Mouse (Mus musculus): Measurements from ENCODE around the gene Gm13276. TPM values are rescaled to one million over a fixed set of nuclear protein-coding genes. Genes with fewer than 3 reads are reported as not detected.
A peak's percentile ranks its signal among the peaks of the same experiment; 100 is the strongest.
"Not testable (repeated sequence)": the region's sequence is repeated elsewhere in the genome, so short reads cannot be mapped to it uniquely, and the experiment has no call there.

The Gm13276 gene
- polyA plus RNA-seq, 1 experiment from 2014 or later = 0.38 TPM

DNA sequence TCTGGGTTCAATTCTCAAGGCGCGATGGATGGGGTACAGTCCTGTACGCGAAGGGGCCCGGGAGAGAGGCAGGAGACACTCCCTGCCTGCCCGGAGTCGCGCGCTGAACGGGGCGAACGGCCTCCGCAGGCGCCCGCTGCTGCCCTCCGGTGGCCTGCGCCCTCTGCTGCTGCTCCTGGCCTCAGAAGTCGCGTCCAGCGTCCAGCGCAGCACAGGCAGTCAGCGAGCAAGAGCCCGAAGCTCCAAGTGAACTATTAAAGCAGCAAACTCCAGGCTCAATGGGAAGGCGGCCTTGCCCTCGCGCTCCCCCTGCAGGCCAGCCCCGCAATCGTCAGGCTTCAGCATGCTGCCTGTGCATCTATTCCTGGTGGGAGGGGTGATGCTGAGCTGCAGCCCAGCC, 25.1 kb upstream of the Gm13276 start:
- ATAC-seq; H3K36me3 ChIP-seq; H3K9me3 ChIP-seq; H3K4me1 ChIP-seq (replicated peaks); H3K9ac ChIP-seq; H3K27me3 ChIP-seq (replicated peaks): not testable (repeated sequence)
- 0% methylated on average over 23 of the region's 28 CpGs for WGBS
- peak overlapping the region; percentile 29 for H3K4me3 ChIP-seq (replicated peaks)
- peak overlapping the region; percentile 77 for H3K27ac ChIP-seq
- peak overlapping the region; percentile 49 for H3K4me2 ChIP-seq (replicated peaks)

DNA sequence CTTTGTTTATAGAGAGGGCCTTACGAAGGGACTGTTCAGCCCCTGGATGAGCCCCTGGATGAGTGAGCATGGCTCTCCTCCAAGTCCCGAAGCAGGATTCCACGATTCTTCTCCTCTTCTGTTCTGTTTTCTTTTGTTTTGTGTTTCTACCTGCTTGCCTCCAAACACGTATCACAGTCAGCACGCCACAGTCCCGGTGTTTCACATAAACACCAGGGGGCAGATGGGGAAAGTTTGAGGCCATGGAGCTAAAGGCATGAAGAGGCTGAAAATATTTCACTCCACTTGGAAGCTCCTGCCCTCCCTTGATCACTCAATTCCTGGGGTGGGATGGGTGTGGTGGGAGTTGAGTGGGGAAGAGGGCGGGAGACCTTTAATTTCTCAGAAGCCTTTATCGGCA, 23.7 kb upstream of the Gm13276 start:
- 66% methylated on average over 6 of the region's 8 CpGs for WGBS

DNA sequence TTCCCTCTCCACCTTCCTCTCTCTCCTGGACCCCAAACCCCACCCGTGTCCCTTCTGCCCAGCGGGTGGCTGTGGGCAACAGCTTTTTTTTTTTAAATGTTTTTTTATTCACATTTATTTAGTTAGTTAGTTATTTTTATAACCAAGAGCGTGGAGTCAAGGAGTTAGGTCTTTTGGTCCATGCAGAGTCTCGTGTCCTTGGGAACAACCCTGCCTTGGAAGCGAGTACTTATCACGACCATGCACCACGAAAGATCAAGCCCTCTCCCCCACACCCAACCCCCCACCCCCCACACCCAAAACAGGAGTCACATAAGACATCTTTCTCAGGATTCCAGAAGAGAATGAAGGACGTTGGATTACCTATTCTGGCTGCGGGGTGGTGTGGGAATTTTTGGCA, 23.2 kb upstream of the Gm13276 start:
- not testable (repeated sequence) for H3K4me2 ChIP-seq (replicated peaks); H3K27me3 ChIP-seq (replicated peaks); H3K27ac ChIP-seq; ATAC-seq; H3K4me3 ChIP-seq (replicated peaks); H3K9ac ChIP-seq; H3K36me3 ChIP-seq; H3K9me3 ChIP-seq; H3K4me1 ChIP-seq (replicated peaks)
- WGBS = 54% methylated on average over 9 of the region's 9 CpGs

More for the DNA sequence above, 23.7 kb upstream of the Gm13276 start:
- not testable (repeated sequence) for H3K4me1 ChIP-seq (replicated peaks); ATAC-seq; H3K9ac ChIP-seq; H3K27me3 ChIP-seq (replicated peaks); H3K4me3 ChIP-seq (replicated peaks); H3K4me2 ChIP-seq (replicated peaks); H3K36me3 ChIP-seq; H3K9me3 ChIP-seq; H3K27ac ChIP-seq

DNA sequence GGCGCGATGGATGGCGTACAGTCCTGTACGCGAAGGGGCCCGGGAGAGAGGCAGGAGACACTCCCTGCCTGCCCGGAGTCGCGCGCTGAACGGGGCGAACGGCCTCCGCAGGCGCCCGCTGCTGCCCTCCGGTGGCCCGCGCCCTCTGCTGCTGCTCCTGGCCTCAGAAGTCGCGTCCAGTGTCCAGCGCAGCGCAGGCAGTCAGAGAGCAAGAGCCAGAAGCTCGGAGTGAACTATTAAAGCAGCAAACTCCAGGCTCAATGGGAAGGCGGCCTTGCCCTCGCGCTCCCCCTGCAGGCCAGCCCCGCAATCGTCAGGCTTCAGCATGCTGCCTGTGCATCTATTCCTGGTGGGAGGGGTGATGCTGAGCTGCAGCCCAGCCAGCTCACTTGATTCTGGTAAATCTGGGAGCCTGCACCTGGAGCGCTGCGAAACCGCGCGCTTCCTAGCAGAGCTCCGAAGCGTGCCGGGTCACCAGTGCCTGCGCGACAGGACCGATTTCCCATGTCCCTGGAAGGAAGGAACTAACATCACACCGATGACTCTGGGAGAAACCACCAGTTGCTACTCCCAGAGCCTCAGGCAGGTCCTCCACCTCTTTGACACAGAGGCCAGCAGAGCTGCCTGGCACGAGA, 22.0 kb upstream of the Gm13276 start:
- H3K4me1 ChIP-seq (replicated peaks); H3K36me3 ChIP-seq; H3K9ac ChIP-seq; H3K27me3 ChIP-seq (replicated peaks); H3K9me3 ChIP-seq; ATAC-seq: not testable (repeated sequence)
- H3K4me3 ChIP-seq (replicated peaks) = peak overlapping the region; percentile 35
- H3K27ac ChIP-seq = peak overlapping the region; percentile 68; the same call in 1 of the 2 replicates
- H3K4me2 ChIP-seq (replicated peaks) = peak overlapping the region; percentile 61
- WGBS = 2% methylated on average over 41 of the region's 42 CpGs

DNA sequence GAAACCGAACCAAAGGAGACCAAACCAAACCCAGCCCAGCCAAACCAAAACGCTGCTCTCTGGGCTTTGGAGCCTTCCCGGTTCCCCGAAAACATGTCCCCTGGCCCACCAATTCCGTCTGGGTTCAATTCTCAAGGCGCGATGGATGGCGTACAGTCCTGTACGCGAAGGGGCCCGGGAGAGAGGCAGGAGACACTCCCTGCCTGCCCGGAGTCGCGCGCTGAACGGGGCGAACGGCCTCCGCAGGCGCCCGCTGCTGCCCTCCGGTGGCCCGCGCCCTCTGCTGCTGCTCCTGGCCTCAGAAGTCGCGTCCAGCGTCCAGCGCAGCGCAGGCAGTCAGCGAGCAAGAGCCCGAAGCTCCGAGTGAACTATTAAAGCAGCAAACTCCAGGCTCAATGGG, 12.0 kb upstream of the Gm13276 start, which contains the start of gene Gm13290:
Gene Gm13290, plus strand, starts transcription at position 301 of the 400 bp plus-strand sequence.
- not testable (repeated sequence) for H3K4me3 ChIP-seq (replicated peaks); H3K27ac ChIP-seq; H3K27me3 ChIP-seq (replicated peaks); H3K9ac ChIP-seq; ATAC-seq; H3K4me2 ChIP-seq (replicated peaks); H3K9me3 ChIP-seq; H3K36me3 ChIP-seq; H3K4me1 ChIP-seq (replicated peaks)
- WGBS = no CpG with 5 or more reads among the region's 32 CpGs

DNA sequence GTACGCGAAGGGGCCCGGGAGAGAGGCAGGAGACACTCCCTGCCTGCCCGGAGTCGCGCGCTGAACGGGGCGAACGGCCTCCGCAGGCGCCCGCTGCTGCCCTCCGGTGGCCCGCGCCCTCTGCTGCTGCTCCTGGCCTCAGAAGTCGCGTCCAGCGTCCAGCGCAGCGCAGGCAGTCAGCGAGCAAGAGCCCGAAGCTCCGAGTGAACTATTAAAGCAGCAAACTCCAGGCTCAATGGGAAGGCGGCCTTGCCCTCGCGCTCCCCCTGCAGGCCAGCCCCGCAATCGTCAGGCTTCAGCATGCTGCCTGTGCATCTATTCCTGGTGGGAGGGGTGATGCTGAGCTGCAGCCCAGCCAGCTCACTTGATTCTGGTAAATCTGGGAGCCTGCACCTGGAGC, 8.9 kb upstream of the Gm13276 start, which contains the start of gene Gm13289:
Gene Gm13289, plus strand, starts transcription at position 301 of the 400 bp plus-strand sequence.
- H3K9me3 ChIP-seq; H3K9ac ChIP-seq; H3K4me2 ChIP-seq (replicated peaks); H3K27ac ChIP-seq; H3K4me1 ChIP-seq (replicated peaks); H3K4me3 ChIP-seq (replicated peaks); H3K27me3 ChIP-seq (replicated peaks); ATAC-seq; H3K36me3 ChIP-seq: not testable (repeated sequence)
- no CpG with 5 or more reads among the region's 29 CpGs for WGBS

DNA sequence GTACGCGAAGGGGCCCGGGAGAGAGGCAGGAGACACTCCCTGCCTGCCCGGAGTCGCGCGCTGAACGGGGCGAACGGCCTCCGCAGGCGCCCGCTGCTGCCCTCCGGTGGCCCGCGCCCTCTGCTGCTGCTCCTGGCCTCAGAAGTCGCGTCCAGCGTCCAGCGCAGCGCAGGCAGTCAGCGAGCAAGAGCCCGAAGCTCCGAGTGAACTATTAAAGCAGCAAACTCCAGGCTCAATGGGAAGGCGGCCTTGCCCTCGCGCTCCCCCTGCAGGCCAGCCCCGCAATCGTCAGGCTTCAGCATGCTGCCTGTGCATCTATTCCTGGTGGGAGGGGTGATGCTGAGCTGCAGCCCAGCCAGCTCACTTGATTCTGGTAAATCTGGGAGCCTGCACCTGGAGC, 6.0 kb upstream of the Gm13276 start, which contains the start of gene Gm13272:
Gene Gm13272, plus strand, starts transcription at position 301 of the 400 bp plus-strand sequence.
- not testable (repeated sequence) for H3K4me1 ChIP-seq (replicated peaks); ATAC-seq; H3K9ac ChIP-seq; H3K9me3 ChIP-seq; H3K4me3 ChIP-seq (replicated peaks); H3K4me2 ChIP-seq (replicated peaks); H3K36me3 ChIP-seq; H3K27me3 ChIP-seq (replicated peaks); H3K27ac ChIP-seq
- no CpG with 5 or more reads among the region's 29 CpGs for WGBS

DNA sequence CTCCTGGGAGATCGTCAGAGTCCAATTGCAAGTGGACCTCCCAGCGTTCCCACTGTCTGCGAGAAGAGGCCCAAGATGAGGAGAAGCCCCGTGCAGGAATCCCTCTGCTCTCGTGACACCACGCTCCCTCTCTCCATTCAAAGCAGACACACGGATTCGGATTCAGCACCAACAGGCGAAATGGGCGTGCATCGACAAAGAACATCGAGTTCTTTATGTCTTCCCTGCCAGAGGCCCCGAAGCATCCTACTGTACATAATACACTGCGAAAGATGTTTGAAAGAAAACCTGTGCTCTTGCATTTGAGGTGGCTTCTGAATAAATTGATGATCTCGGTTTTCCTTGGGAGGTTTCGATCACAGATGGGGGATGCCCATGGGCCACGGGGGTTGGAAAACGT, 5.2 kb upstream of the Gm13276 start:
- not testable (repeated sequence) for H3K27me3 ChIP-seq (replicated peaks); H3K9me3 ChIP-seq; H3K4me1 ChIP-seq (replicated peaks); ATAC-seq; H3K36me3 ChIP-seq; H3K9ac ChIP-seq; H3K4me2 ChIP-seq (replicated peaks); H3K27ac ChIP-seq; H3K4me3 ChIP-seq (replicated peaks)
- 54% methylated on average over 16 of the region's 18 CpGs for WGBS

DNA sequence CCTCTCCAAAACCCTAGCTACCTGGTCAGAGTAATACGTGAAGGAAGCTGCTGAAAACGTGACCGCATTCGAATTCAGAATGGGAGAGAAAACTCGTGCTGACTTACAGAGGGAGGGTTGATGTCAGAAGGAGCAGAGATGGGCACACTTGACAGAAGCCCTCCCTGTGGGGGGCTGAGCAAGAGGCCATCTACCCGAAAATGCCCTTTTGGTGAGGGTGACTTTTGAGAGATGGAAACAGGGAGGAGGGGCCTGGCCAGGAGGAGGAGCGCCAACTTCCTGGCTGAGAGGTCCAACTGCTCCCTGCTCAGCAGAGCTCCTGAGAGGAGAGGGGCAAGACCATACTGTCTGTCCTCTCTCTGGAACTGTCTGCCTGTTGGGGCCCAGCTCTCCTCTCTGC, 3.7 kb upstream of the Gm13276 start, which contains the start of gene Ifnz:
Gene Ifnz, plus strand, starts transcription at position 301 of the 400 bp plus-strand sequence.
- Histone ChIP-seq H3K4me2 (replicated peaks) (peak within 1 kb of the TSS; percentile 47), H3K4me3 (replicated peaks) (0 out of 2 replicates have a peak within 1 kb of the TSS, but pooled peaks have one; percentile 16)
- H3K36me3 ChIP-seq; H3K9me3 ChIP-seq; H3K27ac ChIP-seq; H3K4me1 ChIP-seq (replicated peaks); H3K27me3 ChIP-seq (replicated peaks); ATAC-seq; H3K9ac ChIP-seq: not testable (repeated sequence)
- 21% methylated on average over 4 of the region's 7 CpGs for WGBS

DNA sequence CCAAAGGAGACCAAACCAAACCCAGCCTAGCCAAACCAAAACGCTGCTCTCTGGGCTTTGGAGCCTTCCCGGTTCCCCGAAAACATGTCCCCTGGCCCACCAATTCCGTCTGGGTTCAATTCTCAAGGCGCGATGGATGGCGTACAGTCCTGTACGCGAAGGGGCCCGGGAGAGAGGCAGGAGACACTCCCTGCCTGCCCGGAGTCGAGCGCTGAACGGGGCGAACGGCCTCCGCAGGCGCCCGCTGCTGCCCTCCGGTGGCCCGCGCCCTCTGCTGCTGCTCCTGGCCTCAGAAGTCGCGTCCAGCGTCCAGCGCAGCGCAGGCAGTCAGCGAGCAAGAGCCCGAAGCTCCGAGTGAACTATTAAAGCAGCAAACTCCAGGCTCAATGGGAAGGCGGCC, 3.2 kb upstream of the Gm13276 start:
- 0% methylated on average over 12 of the region's 31 CpGs for WGBS
- Histone ChIP-seq H3K4me3 (replicated peaks) (0 out of 2 replicates have a peak overlapping the region, but pooled peaks have one; percentile 16), H3K4me2 (replicated peaks) (peak overlapping the region; percentile 47)
- H3K27ac ChIP-seq; H3K36me3 ChIP-seq; H3K9me3 ChIP-seq; ATAC-seq; H3K27me3 ChIP-seq (replicated peaks); H3K9ac ChIP-seq; H3K4me1 ChIP-seq (replicated peaks): not testable (repeated sequence)

DNA sequence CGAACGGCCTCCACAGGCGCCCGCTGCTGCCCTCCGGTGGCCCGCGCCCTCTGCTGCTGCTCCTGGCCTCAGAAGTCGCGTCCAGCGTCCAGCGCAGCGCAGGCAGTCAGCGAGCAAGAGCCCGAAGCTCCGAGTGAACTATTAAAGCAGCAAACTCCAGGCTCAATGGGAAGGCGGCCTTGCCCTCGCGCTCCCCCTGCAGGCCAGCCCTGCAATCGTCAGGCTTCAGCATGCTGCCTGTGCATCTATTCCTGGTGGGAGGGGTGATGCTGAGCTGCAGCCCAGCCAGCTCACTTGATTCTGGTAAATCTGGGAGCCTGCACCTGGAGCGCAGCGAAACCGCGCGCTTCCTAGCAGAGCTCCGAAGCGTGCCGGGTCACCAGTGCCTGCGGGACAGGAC, 2.9 kb downstream of the Gm13276 start, which contains the start of gene Gm13277:
Gene Gm13277, plus strand, starts transcription at position 231 of the 400 bp plus-strand sequence.
- H3K27me3 ChIP-seq (replicated peaks); H3K9ac ChIP-seq; H3K4me2 ChIP-seq (replicated peaks); ATAC-seq; H3K4me3 ChIP-seq (replicated peaks); H3K27ac ChIP-seq; H3K36me3 ChIP-seq; H3K4me1 ChIP-seq (replicated peaks); H3K9me3 ChIP-seq: not testable (repeated sequence)
- 0% methylated on average over 3 of the region's 28 CpGs for WGBS

DNA sequence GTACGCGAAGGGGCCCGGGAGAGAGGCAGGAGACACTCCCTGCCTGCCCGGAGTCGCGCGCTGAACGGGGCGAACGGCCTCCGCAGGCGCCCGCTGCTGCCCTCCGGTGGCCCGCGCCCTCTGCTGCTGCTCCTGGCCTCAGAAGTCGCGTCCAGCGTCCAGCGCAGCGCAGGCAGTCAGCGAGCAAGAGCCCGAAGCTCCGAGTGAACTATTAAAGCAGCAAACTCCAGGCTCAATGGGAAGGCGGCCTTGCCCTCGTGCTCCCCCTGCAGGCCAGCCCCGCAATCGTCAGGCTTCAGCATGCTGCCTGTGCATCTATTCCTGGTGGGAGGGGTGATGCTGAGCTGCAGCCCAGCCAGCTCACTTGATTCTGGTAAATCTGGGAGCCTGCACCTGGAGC, 5.7 kb downstream of the Gm13276 start, which contains the start of gene Gm13278:
Gene Gm13278, plus strand, starts transcription at position 301 of the 400 bp plus-strand sequence.
- H3K4me3 ChIP-seq (replicated peaks); H3K27me3 ChIP-seq (replicated peaks); H3K36me3 ChIP-seq; H3K27ac ChIP-seq; H3K4me1 ChIP-seq (replicated peaks); ATAC-seq; H3K9ac ChIP-seq; H3K9me3 ChIP-seq; H3K4me2 ChIP-seq (replicated peaks): not testable (repeated sequence)
- no CpG with 5 or more reads among the region's 28 CpGs for WGBS

All from intestine, embryonic 15.5 days (tissue).